Mouse (Mus musculus): ENCODE results near the gene Ankra2. TPM values are rescaled to one million over a fixed set of nuclear protein-coding genes. Genes with fewer than 3 reads are reported as not detected.

The Ankra2 gene
- polyA plus RNA-seq (2017; shearing (Covaris generic)) = 23.0 TPM

DNA sequence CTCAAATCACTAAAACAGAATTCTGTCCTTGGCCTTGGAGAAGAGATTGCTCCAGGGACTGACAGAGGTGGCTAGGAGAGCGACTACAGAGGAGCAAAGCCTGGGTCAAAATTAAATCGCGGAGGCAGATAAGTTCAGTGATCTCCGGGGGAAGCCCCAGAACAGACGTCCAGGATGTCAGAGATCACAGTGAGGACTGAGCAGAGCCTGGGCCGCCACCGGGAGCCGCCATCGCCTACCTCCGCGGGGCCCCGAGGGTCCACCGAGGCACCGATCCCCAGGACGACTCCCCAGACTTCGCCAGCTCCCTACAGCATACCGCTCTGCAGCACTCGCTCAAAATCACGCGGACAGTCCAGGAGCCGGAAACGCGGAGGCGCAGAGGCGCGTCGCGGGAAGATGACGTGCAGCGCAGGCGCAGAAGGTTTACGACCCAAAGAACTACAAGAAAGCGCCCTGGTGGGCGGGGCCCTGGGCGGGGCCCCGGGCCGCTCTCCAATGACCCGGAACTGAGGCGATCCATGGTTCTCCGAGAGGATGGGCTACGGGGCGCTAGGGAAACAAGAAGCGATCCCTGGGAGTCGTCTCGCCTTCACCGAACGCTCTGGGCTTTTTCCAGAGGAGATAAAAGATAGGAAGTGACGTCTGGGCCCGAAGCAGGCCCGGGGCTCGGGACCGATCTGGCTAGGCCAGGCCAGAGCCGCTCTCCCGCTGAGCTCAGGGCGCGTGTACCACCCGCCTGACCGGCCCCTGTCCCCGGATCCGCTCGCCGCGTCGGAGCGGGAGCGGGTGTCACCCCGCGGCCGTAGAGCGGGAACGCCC lies at the start of gene Ankra2, which contains the start of gene Utp15:
Ankra2 (plus strand) TSS at position 439 of the 822 bp plus-strand sequence.
Utp15 (minus strand) TSS at position 406 of the 822 bp plus-strand sequence.

DNA sequence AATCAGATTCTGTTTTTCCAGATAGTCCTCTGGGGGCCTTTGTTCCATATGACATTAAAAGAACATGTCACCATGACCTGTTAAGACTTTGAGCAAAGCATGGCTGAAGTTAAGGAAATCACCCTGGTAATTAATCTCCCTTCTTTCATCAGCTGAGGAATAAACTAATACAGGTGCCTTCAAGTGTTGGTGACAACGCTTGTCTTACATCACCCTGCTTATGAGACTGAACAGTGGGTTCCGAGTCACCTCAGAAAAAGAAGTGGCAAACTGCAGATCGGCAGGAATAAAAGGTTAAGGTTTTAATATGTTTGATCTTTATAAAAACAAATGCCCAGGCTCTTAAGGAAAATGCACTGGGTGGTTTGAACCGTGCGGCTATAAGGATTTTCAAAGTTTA lies 16.8 kb downstream of the Ankra2 start, which contains the start of gene Gm21976:
Gm21976 (plus strand) TSS at position 202 of the 400 bp plus-strand sequence.

DNA sequence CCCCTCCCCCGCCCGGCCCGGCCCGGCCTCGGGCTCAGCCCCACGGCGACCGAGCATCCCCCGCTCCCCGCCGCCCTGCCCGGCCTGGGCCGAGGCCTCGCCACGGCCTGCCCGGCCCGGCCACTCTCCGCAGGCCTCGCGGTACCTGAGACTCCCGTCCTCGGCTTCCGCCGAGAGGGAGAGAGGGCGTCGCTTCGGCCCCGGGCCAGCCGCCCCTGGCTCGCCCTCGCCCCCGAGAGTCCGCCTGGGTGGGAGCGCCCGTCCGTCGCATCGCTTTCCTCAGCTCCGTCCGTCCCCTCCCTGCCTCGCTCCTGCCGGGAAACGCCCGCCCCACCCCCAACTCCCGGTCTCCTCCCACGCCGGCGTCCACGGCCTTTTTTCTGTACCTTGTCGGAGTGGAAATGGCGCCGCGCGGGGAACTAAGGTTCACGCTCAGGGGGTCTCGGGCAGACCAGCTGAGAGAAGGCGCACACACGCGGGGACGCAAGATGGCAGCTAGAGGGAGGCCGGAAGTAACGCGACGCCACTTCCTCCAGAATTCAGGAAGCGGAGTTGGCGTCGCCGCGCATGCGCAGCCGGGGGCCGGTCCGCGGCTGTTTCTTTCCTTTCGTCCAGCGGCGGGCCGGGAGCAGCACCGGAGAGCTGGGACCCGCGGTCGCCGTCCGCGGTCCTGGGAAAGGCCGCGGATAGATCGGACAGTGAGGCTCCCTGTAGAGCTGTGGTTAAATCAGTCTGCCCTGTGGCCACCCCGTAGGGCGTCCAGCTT lies 53.8 kb downstream of the Ankra2 start, which contains the start of gene Btf3:
Btf3 (minus strand) TSS at position 527 of the 766 bp plus-strand sequence.

Other genes with a start within 250 kb of the Ankra2 start
- 0.06 TPM for gene Arhgef28, start 56.6 kb upstream of the Ankra2 start, polyA plus RNA-seq (2017; shearing (Covaris generic))
- gene Utp15, start within 50 bp of the Ankra2 start, polyA plus RNA-seq (2017; shearing (Covaris generic)) = 44.7 TPM
- not detected for gene Gm21976, start 16.8 kb downstream of the Ankra2 start, polyA plus RNA-seq (2017; shearing (Covaris generic))
- gene Btf3, start 53.9 kb downstream of the Ankra2 start, polyA plus RNA-seq (2017; shearing (Covaris generic)) = 619 TPM
- not detected for gene Foxd1, start 91.2 kb downstream of the Ankra2 start, polyA plus RNA-seq (2017; shearing (Covaris generic))
- not detected for gene Gm10320, start 228.9 kb downstream of the Ankra2 start, polyA plus RNA-seq (2017; shearing (Covaris generic))